Mouse (Mus musculus): Measurements from ENCODE around the gene Dab1.

Gene Dab1

DNA sequence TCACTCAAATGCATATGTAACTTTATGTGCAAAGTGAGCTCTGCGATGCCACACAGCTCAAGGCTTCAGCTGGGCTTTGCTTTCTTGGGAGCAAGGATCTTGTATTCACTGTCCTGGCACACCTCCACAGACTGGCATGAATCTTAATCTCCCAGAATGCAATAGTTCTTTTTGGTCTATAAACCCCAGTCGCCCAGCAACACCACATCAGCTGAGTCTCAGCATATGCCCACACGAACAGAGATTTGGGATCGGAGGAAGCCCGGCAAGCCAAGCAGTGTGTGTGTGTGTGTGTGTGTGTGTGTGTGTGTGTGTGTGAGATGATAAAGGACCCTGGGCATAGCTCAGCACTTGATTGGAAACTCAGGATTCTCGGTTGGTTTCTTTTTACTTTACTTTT lies 177.3 kb downstream of the Dab1 start:
- intact Hi-C loops (cut with DNase I) = no loop called here

DNA sequence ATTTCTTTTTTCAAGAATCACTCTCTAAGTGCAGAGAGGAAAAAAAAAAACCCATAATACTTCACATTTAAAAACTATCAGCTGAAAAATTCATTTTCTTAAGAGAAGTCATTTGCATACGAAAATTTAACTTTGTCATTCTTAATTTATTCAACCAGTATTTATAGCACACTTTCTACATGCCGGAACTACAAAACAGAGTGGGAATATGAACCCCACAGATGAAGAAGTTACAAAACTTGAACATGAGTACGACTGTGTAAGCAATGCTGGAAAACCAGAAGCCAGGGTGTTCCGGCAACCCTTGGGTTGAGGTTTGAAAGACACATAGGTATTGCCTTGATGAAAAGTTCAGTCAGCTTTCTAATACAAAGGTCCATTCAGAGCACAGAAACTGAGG lies 183.3 kb downstream of the Dab1 start:
- intact Hi-C loops (cut with DNase I) = no loop called here

DNA sequence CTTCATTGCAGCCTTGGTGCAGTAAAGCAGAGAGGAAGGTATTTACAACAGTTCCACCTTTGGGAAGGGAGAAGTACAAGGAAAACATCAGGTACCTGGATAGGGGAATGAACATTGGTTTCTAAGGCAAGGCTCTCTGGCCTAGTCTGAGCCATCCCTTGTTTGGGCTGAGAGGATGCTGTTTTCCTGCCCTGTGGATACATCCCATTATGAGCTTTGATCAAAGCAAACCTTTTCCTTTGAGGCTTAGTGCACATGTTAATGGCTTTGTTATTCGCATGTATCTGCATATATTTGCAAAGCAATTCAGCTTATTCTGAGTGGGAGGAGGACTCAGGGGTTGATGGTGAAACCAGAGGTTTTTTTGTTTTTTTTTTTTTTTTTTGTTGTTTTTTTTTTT lies 185.3 kb downstream of the Dab1 start:
- intact Hi-C loops (cut with DNase I) = no loop called here

DNA sequence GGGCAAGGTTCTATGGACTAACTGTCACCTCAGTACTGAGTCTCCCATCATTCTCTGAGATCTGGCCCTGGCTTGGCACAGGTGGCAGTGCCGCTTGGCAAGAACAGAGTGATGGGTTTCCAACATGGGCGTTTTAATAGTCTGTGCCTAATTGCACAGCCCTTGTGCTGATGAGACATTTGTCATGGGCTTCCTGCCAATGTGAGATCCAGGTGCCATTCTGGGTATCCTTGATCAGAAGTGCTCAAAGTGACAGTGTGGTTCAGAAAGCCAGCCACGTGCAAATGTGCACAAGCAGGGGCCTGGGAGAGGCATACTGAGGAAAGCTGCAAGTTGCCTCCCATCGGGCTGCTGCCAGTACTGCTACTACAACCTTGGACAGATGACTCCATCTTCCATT lies 203.5 kb downstream of the Dab1 start:
- intact Hi-C loops (cut with DNase I) = no loop called here

DNA sequence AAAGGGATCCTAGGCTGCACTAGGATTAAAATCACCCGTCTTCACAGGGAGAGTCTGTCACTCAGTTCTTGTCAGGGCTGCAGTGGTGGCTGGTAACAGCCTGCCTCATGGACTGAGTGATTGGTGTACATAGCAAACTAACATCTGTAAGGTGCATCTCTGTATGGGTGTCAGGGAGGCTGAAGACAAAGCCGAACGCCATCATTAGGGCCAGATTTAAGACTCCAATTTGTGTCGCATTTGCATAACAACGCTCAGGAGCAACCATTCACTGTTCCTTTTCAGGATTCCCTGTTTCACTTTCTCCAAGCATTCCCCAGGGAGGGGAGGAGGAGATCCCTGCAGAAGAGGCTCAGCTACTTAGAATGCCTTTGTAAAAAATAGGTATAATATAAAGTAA lies 219.2 kb downstream of the Dab1 start:
- intact Hi-C loops (cut with DNase I) = no loop called here

DNA sequence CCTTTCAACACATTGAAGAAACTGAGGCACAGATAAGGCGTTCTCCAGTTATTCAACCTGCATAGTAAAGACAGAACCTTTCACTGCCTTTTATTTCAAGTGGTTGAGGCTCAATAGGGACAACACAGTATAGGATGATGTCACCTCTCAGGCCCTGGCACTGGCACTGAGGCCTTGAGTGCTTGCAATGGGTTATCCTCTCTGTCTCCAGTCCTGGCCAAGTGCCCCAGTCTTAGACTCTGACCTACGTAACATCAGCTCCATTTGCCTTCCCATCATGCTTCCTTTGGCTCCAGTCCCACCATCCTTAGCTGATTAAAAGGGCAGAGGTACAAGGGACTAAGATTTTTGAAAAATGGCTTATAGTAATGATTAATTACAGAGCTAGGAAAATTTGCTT lies 220.4 kb downstream of the Dab1 start:
- intact Hi-C loops (cut with DNase I) = no loop called here

DNA sequence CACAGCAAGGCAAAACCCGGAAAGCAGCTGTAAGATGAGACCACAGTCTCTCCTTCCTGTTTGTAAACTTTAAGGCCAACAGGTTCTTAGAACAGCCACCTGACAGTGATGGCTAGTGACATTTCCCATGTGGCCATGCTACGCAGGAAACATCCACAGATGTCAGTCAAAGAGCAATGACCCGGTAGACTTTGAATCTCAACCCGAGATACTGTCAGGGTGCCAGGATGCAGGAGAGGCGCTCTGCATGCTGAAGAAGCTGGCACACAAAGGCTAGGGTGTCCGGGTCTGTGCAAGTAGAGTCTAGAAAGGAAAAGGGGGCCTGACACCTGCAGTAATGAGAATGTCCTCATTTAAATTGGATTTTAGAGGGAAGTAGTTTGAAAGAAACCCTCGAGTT lies 222.0 kb downstream of the Dab1 start:
- intact Hi-C loops (cut with DNase I) = no loop called here

DNA sequence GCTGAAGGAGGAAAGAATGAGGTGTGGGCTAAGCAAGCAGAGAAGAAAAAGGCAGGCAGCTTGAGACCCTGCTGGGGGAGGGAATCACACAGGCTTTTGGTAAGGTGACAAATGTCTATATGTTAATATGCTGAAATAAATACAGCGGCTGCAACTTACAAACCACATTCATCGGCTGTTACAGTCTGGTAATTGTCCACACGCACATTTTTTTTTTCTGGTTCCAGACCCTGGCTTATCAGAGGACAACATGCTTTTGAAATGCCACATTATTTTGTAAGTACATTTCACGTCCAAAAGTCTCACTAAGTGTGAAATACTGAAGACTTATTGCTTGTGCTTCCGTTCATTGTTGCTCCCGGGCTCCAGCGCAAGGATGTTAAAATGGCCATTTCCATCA lies 225.5 kb downstream of the Dab1 start:
- intact Hi-C loops (cut with DNase I) = no loop called here

DNA sequence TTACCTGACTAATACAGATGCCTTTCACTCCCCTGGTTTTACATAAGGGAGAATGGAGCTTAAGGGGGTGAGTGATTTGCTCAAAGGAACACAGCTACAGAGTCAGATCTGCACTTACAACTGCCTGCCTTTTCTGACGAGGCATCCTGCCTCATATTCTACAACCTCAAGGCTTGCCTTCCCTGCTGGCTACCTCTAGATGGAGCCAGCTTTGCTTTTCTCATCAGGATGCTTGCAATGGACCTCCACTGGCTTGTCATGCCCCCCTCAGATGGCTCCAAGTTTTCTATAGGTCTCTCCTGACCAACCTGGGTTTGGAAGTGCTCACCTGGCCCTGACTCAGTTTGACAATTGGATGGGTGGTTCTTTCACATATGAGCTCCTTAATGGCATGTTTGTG lies 238.0 kb downstream of the Dab1 start:
- intact Hi-C loops (cut with DNase I) = no loop called here

DNA sequence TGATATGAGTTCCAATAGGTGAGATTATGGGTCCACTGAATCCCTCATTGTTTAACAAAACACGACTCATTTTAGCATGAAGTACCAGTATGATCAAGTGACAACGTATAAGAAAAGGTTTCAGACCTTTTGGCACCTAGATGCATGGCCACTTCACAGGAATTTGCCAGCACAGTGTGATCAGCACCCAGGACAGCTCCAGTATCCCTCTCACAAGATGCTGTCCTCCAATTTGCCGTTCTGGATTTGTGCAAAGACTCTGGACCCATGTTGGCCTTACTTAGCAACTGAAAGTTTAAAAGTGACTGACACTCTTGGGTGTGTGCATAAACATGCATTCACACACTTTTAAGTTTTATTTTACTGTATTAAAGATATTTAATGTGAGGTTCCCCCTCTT lies 256.4 kb downstream of the Dab1 start:
- intact Hi-C loops (cut with DNase I) = no loop called here

DNA sequence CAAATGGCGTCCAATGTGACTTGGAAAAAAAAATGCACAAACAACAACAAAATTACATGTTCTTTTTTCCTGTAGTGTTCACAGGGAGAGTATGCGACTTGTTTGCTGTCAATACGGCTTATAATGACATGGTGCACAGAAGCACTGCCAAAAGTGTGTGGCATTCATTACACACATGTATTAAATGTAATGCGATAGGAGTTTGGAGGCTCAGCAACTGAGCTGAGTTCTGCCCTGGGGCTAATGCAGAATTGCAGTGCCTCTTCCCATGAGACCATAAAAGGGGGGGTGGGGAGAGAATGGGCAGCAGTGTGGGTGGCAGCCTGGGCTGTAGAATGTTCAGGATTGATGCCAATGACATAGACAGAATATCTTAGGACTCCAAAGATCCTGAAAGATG lies 259.7 kb downstream of the Dab1 start:
- intact Hi-C loops (cut with DNase I) = no loop called here

DNA sequence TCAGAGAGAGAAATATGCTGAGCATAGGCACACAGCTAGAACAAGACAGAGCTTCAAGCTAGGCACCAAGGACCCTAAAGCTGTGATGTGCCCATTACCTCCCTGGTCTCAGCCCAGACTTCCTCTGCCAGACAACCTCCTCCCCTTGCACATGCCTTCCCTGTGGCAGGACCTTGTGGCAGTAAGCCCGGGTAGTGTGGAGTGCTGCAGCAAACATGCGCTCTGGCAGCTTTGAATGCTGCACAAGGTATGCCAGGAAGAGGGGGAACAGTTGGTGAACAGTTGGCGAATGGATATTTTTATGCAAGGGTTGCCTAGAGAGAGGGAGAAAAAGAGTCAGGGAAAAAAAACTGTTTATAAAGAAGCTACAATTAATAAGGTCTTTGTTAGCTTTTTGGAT lies 262.5 kb downstream of the Dab1 start:
- intact Hi-C loops (cut with DNase I) = no loop called here

DNA sequence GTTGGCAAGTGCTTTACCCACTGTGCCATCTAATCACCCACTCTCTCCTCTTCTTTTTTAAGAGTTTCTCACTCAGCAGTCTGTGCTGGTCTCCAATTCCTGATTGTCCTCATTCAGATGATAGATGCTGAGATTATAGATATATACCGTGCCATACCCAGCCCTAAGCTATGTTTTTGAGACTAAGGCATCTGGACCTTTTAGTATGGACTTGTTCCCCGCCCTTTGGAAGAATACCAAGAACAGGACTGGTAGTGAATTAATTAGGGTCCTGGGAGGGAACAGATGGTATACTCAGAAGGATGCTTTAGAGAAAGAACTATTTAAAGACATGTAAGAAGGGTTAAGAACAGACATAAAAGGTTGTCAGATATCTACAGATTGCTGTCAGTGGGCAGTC lies 268.9 kb downstream of the Dab1 start:
- intact Hi-C loops (cut with DNase I) = no loop called here

DNA sequence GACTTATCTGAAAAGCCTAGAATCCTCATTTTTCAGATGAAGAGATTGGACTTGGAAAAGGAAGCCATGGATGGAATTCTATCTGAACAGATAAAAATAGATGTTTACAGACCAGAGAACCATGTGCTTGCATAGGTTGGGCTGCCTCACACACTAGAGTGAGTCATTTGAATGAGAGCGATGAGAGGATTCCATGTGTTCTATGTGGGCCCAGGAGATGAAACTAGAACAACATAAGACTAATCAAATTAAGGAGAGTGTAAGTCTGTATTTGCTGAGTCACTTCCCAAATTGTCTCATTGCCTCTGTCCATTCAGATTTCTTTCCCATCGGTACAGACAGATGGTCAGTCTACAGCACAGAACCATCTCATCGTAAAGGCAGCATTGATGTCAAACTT lies 270.0 kb downstream of the Dab1 start:
- intact Hi-C loops (cut with DNase I) = no loop called here

DNA sequence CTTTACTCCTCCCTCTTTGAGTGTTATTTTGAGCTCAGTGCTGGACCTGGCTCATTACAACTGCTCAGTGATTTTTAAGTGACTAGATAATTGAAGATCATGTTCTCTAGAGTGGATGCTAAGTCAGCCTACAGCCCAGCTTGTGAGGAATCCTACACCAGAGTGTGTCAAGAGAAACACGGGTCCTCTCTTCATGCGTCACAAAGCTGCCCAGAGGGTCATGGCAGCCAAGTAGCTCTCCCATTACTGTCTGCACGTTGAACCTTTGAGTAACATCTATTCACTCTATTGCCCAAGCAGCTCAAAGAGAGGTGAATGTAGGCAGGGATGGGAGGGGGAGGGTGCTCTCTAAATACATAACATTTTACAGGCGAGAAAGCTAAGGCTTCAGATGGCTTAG lies 277.6 kb downstream of the Dab1 start:
- intact Hi-C loops (cut with DNase I) = no loop called here

DNA sequence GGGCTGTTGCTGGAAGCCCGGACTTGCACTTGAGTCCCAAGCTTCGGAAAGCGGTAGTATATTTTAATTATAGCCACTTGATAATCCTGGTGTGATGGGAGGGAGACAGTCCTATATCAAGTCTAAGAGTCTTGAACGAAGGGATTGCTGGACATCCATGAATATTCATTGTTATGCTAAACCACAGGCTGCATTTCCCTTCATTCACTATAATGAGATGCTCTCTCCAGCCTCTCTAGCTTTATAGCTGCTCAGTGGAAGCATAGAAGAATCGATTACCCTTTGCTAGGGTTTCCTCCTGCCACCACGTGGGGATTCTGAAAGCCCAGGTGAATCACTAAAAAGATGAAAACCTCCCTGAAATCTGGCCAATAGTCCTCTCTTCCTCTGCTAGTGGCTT lies 278.5 kb downstream of the Dab1 start:
- intact Hi-C loops (cut with DNase I) = no loop called here

DNA sequence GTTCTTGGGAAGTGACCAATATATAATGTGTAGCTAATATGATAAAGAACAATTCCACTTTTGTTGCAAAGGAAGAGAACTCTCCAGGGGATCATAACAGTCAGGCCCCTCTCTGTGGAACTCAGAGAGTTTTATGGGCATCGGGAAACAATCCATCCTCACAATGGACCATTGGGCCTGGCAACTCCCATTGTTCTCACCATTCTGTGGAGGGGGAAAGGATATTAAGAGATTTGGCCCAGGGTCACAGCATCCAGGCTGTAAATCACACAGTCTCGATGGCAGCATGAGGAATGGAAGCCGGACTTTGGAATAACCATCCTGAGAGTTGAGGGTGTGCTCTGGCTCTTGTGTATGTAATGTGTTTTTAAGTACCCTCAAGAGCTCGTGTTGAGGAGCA lies 292.3 kb downstream of the Dab1 start:
- intact Hi-C loops (cut with DNase I) = no loop called here

DNA sequence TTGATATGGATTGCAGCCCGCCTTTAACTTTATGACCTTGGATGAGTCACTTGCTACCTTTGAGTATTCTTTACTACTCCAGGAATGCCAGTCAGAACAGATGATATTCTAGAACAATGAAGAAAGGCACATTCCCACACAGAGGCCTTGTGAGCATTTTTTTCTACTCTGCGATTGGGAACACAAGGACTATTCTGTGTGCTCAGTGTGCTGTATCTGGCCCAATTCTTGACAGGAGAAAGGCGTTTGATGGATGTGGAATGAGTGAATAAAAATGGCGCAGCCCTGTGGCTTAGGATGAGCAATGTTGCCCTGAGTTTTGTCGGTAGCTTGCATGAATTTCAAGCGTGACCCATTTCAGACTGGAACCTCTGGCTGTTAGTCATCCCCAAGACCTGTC lies 292.9 kb downstream of the Dab1 start:
- intact Hi-C loops (cut with DNase I) = no loop called here

DNA sequence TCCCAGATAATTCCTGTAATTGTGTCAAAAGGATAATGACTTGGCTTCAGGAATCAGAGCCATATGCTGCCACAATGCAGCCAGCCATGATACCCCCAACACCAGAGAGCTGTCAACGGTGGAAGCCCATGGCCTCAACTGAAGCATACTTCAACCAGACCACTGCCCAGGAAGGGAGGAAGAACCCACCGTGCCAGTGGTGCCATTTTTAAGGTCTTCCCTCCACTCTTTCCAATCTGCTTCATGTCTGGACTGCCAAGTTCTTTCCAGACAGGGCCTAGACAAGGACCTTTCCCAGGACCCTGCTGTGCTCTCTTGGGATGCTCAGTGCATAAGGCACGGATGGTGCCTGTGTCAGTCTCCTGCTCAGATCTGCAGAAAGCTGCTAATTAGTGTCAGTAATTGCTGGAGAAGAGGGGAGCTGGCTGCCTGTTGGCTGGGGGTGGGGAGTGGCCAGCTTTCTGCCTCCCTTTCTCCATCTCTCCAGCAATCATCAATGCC lies 303.3 kb downstream of the Dab1 start:
- intact Hi-C loops (cut with DNase I) = no loop called here

DNA sequence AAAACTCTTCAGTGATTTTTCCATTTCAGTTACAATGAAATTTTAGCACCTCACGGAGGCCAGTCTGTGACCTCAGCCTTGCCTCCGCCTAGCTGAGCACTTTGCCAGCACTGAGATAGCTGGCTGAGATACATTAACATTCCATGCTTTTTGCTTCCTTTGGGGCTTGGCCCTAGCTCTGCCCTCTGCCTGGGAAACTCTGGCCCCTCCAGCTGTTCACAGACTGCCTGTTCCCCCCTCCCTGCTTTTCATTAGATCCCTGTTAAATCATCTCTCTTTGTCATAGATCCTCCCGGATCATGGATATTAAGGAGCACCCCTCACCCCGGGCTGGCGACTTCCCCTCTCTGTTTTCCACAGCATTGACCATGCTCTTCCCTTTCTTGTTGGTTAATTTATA lies 307.5 kb downstream of the Dab1 start:
- intact Hi-C loops (cut with DNase I) = no loop called here

DNA sequence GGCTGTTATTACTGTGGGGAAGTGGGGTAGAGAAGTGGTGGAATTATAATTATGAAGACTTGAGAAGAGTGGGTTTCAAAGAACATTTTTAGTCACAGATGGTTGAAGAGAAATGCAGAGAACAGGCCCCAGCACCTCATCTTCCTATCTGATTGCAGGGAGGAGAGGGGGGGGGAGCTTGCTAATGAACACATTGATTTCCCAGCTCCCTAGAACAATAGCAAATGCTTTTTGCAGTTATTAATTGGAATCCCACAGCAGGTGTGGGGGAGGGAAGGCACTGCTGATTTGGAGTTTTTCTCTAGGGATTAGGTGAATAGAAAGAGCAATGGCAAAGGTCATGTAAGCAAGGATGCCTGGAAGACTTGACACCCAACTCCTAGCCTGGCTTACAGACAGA lies 310.5 kb downstream of the Dab1 start:
- intact Hi-C loops (cut with DNase I) = no loop called here

DNA sequence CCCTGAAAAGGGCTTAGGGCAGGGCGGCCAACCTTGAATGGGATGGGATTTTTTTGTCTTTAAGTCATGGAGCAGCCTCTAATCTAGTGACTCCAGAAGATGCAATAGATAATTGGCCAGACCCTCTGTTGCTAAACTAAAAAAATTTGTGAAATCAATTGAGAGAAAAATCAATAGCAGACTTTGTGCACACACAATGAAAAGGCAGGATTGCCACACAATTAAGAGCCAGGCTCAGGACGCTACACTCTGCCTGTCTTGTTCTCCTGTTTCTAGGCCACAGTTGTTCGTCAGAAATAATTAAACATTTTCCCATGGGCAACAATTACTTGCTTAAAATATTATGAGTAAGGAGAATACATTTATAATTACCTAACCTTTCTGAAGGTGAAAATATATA lies 315.2 kb downstream of the Dab1 start:
- intact Hi-C loops (cut with DNase I) = no loop called here

DNA sequence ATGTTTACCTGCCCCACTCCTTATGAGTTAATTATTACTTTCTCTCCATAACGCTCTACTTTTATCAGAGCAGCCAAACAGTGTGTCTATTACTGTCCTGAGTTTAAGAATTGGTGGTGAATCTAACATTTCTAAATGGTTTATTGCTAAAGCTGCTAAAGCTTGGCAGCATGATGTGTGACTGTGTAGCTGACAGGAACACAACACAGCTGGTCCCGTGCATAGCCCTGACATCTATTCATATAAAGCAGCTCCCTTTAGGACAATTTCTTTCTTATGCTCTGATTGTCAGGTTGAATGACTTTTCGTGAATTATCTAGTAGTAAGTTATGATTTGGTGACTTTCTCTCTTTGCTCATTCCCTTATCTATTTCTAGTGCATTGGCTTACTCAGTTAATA lies 329.1 kb downstream of the Dab1 start:
- intact Hi-C loops (cut with DNase I) = no loop called here

DNA sequence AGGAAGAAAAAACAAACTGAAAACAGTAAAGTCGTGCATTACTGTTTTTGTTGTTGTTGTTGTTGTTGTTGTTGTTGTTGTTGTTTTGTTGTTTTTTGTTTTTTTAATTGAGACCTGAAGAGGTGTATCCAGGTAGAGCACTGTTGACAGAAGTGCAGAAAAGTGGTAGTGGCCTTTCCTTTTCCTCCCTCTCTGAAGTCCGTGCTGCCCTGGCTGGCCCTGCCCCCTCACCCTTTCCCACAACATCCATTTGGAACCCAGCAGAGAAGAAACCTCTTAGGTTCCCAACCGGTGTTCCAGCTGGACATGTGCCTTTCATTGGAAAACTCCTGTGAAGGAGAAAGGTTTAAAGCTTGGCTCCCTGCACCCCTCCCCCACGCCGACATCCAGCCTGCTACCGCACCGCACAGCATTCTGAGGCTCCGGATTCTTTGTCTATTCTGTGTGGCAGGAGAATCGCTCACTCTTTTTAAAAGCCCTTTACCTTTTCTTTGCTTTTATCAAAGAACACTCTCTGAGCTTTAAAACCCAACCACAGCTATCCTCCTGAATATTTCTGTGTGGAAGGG lies 334.6 kb downstream of the Dab1 start:
- intact Hi-C loops (cut with DNase I) = no loop called here

Data from adrenal gland (tissue).